Mouse (Mus musculus) hindbrain, embryonic 16.5 days (tissue): ENCODE results near the gene Fignl2. TPM values are rescaled to one million over a fixed set of nuclear protein-coding genes. Genes with fewer than 3 reads are reported as not detected.
"Not testable (repeated sequence)": the region's sequence is repeated elsewhere in the genome, so short reads cannot be mapped to it uniquely, and the experiment has no call there.

Source experiments
- ATAC-seq: fragments of 200-750 bp; cut with Nextera tagmentation; 2 replicates; pipeline ENCODE4 v1.8.0; 2017; ENCODE audit warnings: moderate TSS enrichment, moderate library complexity
- H3K27ac ChIP-seq: fragments of 300-500 bp; sonication (generic); 2 replicates; pipeline ENCODE4 v1.5.1; 2014; ENCODE audit warnings: low read depth, mild to moderate bottlenecking, control low read depth, low read length, moderate library complexity
- H3K27me3 ChIP-seq: fragments of 300-500 bp; sonication (generic); replicated peaks from 2 replicates; pipeline ENCODE4 v1.6.1; 2014; ENCODE audit warnings: low read length; ENCODE audit not compliant: control insufficient read depth, insufficient read depth
- H3K36me3 ChIP-seq: fragments of 300-500 bp; sonication (generic); 2 replicates; pipeline ENCODE4 v1.6.1; 2014; ENCODE audit warnings: mild to moderate bottlenecking, low read length, moderate library complexity, mixed read lengths; ENCODE audit not compliant: control insufficient read depth, insufficient read depth
- H3K4me1 ChIP-seq: fragments of 300-500 bp; sonication (generic); 2 replicates; pipeline ENCODE4 v1.6.1; 2014; ENCODE audit warnings: low read depth, low read length; ENCODE audit not compliant: control insufficient read depth, insufficient read depth
- H3K4me2 ChIP-seq: fragments of 300-500 bp; sonication (generic); 2 replicates; pipeline ENCODE4 v1.6.1; 2014; ENCODE audit warnings: mild to moderate bottlenecking, low read length, control low read depth, moderate library complexity
- H3K4me3 ChIP-seq: fragments of 300-500 bp; sonication (generic); 2 replicates; pipeline ENCODE4 v1.5.1; 2014; ENCODE audit warnings: mild to moderate bottlenecking, low read length, control low read depth, moderate library complexity
- H3K9ac ChIP-seq: fragments of 300-500 bp; sonication (generic); 2 replicates; pipeline ENCODE4 v1.6.1; 2014; ENCODE audit warnings: low read depth, mild to moderate bottlenecking, control low read depth, low read length, moderate library complexity
- H3K9me3 ChIP-seq: fragments of 300-500 bp; sonication (generic); 2 replicates; pipeline ENCODE4 v1.6.1; 2014; ENCODE audit warnings: mild to moderate bottlenecking, low read length, moderate library complexity; ENCODE audit not compliant: control insufficient read depth
- WGBS: fragments of 180-500 bp; shearing (Covaris S2); extraction: QIAGEN DNeasy Blood & Tissue Kit; methylation state at CpG from one replicate; pipeline ENCODE4 v1.1.7; 2014; 5-methylcytosine and 5-hydroxymethylcytosine counted together
- polyA plus RNA-seq: library from polyadenylated mRNA; unstranded; fragments of >200 nt; fragmentation: Nextera tagmentation; extraction: Ambion mirVana; gene quantifications from 2 replicates; pipeline ENCODE4 v1.2.1, GENCODE M21; 2015

Fignl2 gene
- polyA plus RNA-seq, 1 experiment from 2014 or later: 0.09 TPM

GRCm38 (mm10) chr15:101113778-101114177 is 35.4 kb upstream of the Fignl2 start:
- not testable (repeated sequence) for H3K4me1 ChIP-seq, H3K4me3 ChIP-seq, H3K9ac ChIP-seq, H3K36me3 ChIP-seq, H3K27me3 ChIP-seq, H3K4me2 ChIP-seq, H3K27ac ChIP-seq, H3K9me3 ChIP-seq, ATAC-seq
- 83% methylated on average over 2 of the region's 2 CpGs for WGBS

GRCm38 (mm10) chr15:101113176-101113575 is 34.8 kb upstream of the Fignl2 start:
- Histone ChIP-seq H3K9ac (no peak overlapping the region), H3K4me3 (no peak overlapping the region), H3K4me1 (no peaks in the 10 kb centered on the region), H3K36me3 (no peaks in the 10 kb centered on the region), H3K9me3 (no peaks in the 10 kb centered on the region), H3K27me3 (no peaks in the 10 kb centered on the region), H3K27ac (no peak overlapping the region), H3K4me2 (no peak overlapping the region)
- no peak for ATAC-seq
- WGBS: 75% methylated on average over 8 of the region's 8 CpGs

GRCm38 (mm10) chr15:101107906-101108671 is 29.7 kb upstream of the Fignl2 start:
- H3K9me3 ChIP-seq: no peaks in the 10 kb centered on the region
- H3K4me1 ChIP-seq: no peaks in the 10 kb centered on the region
- no peaks in the 10 kb centered on the region for H3K27me3 ChIP-seq
- ATAC-seq: no peak
- no peak overlapping the region for H3K4me3 ChIP-seq
- H3K4me2 ChIP-seq: no peak overlapping the region
- H3K27ac ChIP-seq: no peak overlapping the region
- 90% methylated on average over 5 of the region's 5 CpGs for WGBS
- H3K9ac ChIP-seq: no peak overlapping the region
- H3K36me3 ChIP-seq: no peaks in the 10 kb centered on the region

GRCm38 (mm10) chr15:101106011-101106410 is 27.6 kb upstream of the Fignl2 start:
- Histone ChIP-seq H3K4me1 (no peaks in the 10 kb centered on the region), H3K4me3 (no peak overlapping the region), H3K27ac (no peak overlapping the region), H3K9me3 (no peaks in the 10 kb centered on the region), H3K27me3 (no peaks in the 10 kb centered on the region), H3K4me2 (no peak overlapping the region), H3K9ac (no peak overlapping the region), H3K36me3 (no peaks in the 10 kb centered on the region)
- 82% methylated on average over 10 of the region's 10 CpGs for WGBS
- ATAC-seq: no peak

GRCm38 (mm10) chr15:101105496-101105994 is 27.2 kb upstream of the Fignl2 start:
- H3K4me1 ChIP-seq: no peaks in the 10 kb centered on the region
- no peak overlapping the region for H3K9ac ChIP-seq
- no peak overlapping the region for H3K27ac ChIP-seq
- ATAC-seq: peak; percentile 45; the same call in 1 of the 2 replicates
- peak overlapping the region; percentile 38; the same call in 1 of the 2 replicates for H3K4me2 ChIP-seq
- no peaks in the 10 kb centered on the region for H3K36me3 ChIP-seq
- no peaks in the 10 kb centered on the region for H3K27me3 ChIP-seq
- 14% methylated on average over 12 of the region's 12 CpGs for WGBS
- no peaks in the 10 kb centered on the region for H3K9me3 ChIP-seq
- H3K4me3 ChIP-seq: no peak overlapping the region

GRCm38 (mm10) chr15:101103605-101104304 is 25.4 kb upstream of the Fignl2 start:
- Histone ChIP-seq H3K36me3 (no peaks in the 10 kb centered on the region), H3K27ac (no peak overlapping the region), H3K27me3 (no peaks in the 10 kb centered on the region), H3K9ac (no peak overlapping the region), H3K9me3 (no peaks in the 10 kb centered on the region), H3K4me1 (no peaks in the 10 kb centered on the region), H3K4me3 (no peak overlapping the region), H3K4me2 (no peak overlapping the region)
- no peak for ATAC-seq
- 73% methylated on average over 9 of the region's 9 CpGs for WGBS

GRCm38 (mm10) chr15:101100996-101101395 is 22.6 kb upstream of the Fignl2 start:
- WGBS: 78% methylated on average over 3 of the region's 3 CpGs
- Histone ChIP-seq H3K27me3 (no peaks in the 10 kb centered on the region), H3K27ac (no peak overlapping the region), H3K36me3 (no peaks in the 10 kb centered on the region), H3K4me3 (no peak overlapping the region), H3K9ac (no peak overlapping the region), H3K4me2 (no peak overlapping the region), H3K9me3 (no peaks in the 10 kb centered on the region), H3K4me1 (peaks cover 8% of the 10 kb centered on the region)
- no peak for ATAC-seq

GRCm38 (mm10) chr15:101097985-101098651 is 19.8 kb upstream of the Fignl2 start:
- H3K27ac ChIP-seq: no peak overlapping the region
- 6% methylated on average over 28 of the region's 28 CpGs for whole genome bisulfite sequencing

GRCm38 (mm10) chr15:101095392-101095791 is 17.0 kb upstream of the Fignl2 start:
- Histone ChIP-seq H3K4me2 (no peak overlapping the region), H3K27ac (no peak overlapping the region), H3K27me3 (no peaks in the 10 kb centered on the region), H3K4me1 (peaks cover 20% of the 10 kb centered on the region), H3K36me3 (no peaks in the 10 kb centered on the region), H3K4me3 (no peak overlapping the region), H3K9me3 (no peaks in the 10 kb centered on the region), H3K9ac (no peak overlapping the region)
- WGBS: 49% methylated on average over 3 of the region's 3 CpGs
- ATAC-seq: no peak

More at GRCm38 (mm10) chr15:101097985-101098651, 19.8 kb upstream of the Fignl2 start:
- H3K27me3 ChIP-seq: no peaks in the 10 kb centered on the region
- peak overlapping the region; percentile 40 for H3K4me2 ChIP-seq
- peaks cover 11% of the 10 kb centered on the region for H3K4me1 ChIP-seq
- no peak overlapping the region for H3K4me3 ChIP-seq
- peak; percentile 59 for ATAC-seq
- H3K9me3 ChIP-seq: no peaks in the 10 kb centered on the region
- no peak overlapping the region for H3K9ac ChIP-seq
- H3K36me3 ChIP-seq: no peaks in the 10 kb centered on the region
